ENCODE assay signal across 7 mouse cellular contexts in genomic region chr10:13982271-13982670, GRCm38 (mm10). TPM values are rescaled to one million over a fixed set of nuclear protein-coding genes. Genes with fewer than 3 reads are reported as not detected.
A peak's percentile ranks its signal among the peaks of the same experiment; 100 is the strongest.
DNase-seq lines count a peak whose midpoint lies in the region; ATAC-seq and TF ChIP-seq lines count a peak whose summit lies in the region.

No protein-coding gene starts in this region.

- H3K27me3 ChIP-seq in spleen, adult 2 months (ENCODE audit: control insufficient read depth, insufficient read depth, low read length): no peaks in the 10 kb centered on the region
- H3K27me3 ChIP-seq in forebrain, embryonic 12.5 days: no peaks in the 10 kb centered on the region
- H3K27me3 ChIP-seq in limb, embryonic 14.5 days (ENCODE audit: control insufficient read depth, insufficient read depth, low read length): no peaks in the 10 kb centered on the region
- H3K27me3 ChIP-seq in stomach, embryonic 16.5 days (ENCODE audit: control insufficient read depth, insufficient read depth, low read length): no peaks in the 10 kb centered on the region

- ATAC-seq in forebrain, embryonic 12.5 days (ENCODE audit: low FRiP score): no peak; the same call in 1 of the 2 replicates
- no peak for ATAC-seq in limb, embryonic 14.5 days (ENCODE audit: low FRiP score, low read depth)
- ATAC-seq in stomach, embryonic 16.5 days (ENCODE audit: insufficient read depth, low FRiP score): no peak

- H3K36me3 ChIP-seq in spleen, adult 2 months (ENCODE audit: control insufficient read depth, insufficient read depth, low read length): no peaks in the 10 kb centered on the region
- H3K36me3 ChIP-seq in forebrain, embryonic 12.5 days (replicated peaks): no peaks in the 10 kb centered on the region
- no peaks in the 10 kb centered on the region for H3K36me3 ChIP-seq in limb, embryonic 14.5 days (ENCODE audit: control insufficient read depth, insufficient read depth, low read length)
- H3K36me3 ChIP-seq in stomach, embryonic 16.5 days (ENCODE audit: control insufficient read depth, insufficient read depth, low read length): no peaks in the 10 kb centered on the region

- H3K27ac ChIP-seq in spleen, adult 2 months (ENCODE audit: insufficient read depth, low read length): peak overlapping the region; percentile 99
- H3K27ac ChIP-seq in forebrain, embryonic 12.5 days: no peak overlapping the region
- no peak overlapping the region for H3K27ac ChIP-seq in limb, embryonic 14.5 days (replicated peaks; ENCODE audit: low read depth, low read length)
- H3K27ac ChIP-seq in stomach, embryonic 16.5 days (ENCODE audit: low read length): peak overlapping the region; percentile 90

- intact Hi-C loops in left cerebral cortex, postnatal 36 days (cut with DNase I): no loop called here

- DNase-seq in spleen, adult 2 months (ENCODE audit: low read depth in 1 of 2, low spot score in 2 of 2): no peak
- no peak for DNase-seq in spleen, postnatal 36 days (ENCODE audit: low spot score in 2 of 2)
- no peak for DNase-seq in limb, embryonic 14.5 days (ENCODE audit: low spot score)
- DNase-seq in ovary, postnatal 10 days (ENCODE audit: low spot score): no peak
- no peak for DNase-seq in left cerebral cortex, postnatal 36 days (ENCODE audit: low spot score in 2 of 2)

- TF ChIP-seq CTCF in spleen, adult 2 months (IDR thresholded peaks at IDR 0.05; ENCODE audit: extremely low read depth, insufficient read depth, insufficient read length, insufficient replicate concordance): no peak

- peak overlapping the region; percentile 84 for H3K4me2 ChIP-seq in forebrain, embryonic 12.5 days
- H3K4me2 ChIP-seq in limb, embryonic 14.5 days (replicated peaks; ENCODE audit: low read depth, low read length, severe bottlenecking): peak overlapping the region; percentile 80
- peak overlapping the region; percentile 76 for H3K4me2 ChIP-seq in stomach, embryonic 16.5 days (ENCODE audit: low read depth, low read length)

- H3K9me3 ChIP-seq in forebrain, embryonic 12.5 days: no peaks in the 10 kb centered on the region
- no peaks in the 10 kb centered on the region for H3K9me3 ChIP-seq in limb, embryonic 14.5 days (ENCODE audit: control insufficient read depth, low read length)
- no peaks in the 10 kb centered on the region for H3K9me3 ChIP-seq in stomach, embryonic 16.5 days (replicated peaks; ENCODE audit: control insufficient read depth, low read length)

- WGBS in spleen, adult 2 months: 47% methylated on average over 6 of the region's 6 CpGs
- 77% methylated on average over 6 of the region's 6 CpGs for WGBS in forebrain, embryonic 12.5 days
- WGBS in limb, embryonic 14.5 days: 58% methylated on average over 6 of the region's 6 CpGs
- WGBS in stomach, embryonic 16.5 days: 61% methylated on average over 6 of the region's 6 CpGs

- 0 out of 2 replicates have a peak overlapping the region, but pooled peaks have one; percentile 74 for H3K9ac ChIP-seq in forebrain, embryonic 12.5 days
- H3K9ac ChIP-seq in limb, embryonic 14.5 days (ENCODE audit: low read depth, low read length, severe bottlenecking): no peak overlapping the region
- H3K9ac ChIP-seq in stomach, embryonic 16.5 days (ENCODE audit: low read length): peak overlapping the region; percentile 77; the same call in 1 of the 2 replicates

- TF ChIP-seq POLR2A in spleen, adult 2 months (IDR thresholded peaks at IDR 0.05; ENCODE audit: low read depth, low read length): no peak
- no peak for TF ChIP-seq POLR2A in limb, embryonic 14.5 days (IDR thresholded peaks at IDR 0.05; ENCODE audit: borderline replicate concordance, extremely low read depth, insufficient read depth, insufficient read length)

- peaks cover 15% of the 10 kb centered on the region; the same call in 1 of the 2 replicates for H3K4me1 ChIP-seq in spleen, adult 2 months (ENCODE audit: control insufficient read depth, insufficient read depth, insufficient read length)
- H3K4me1 ChIP-seq in forebrain, embryonic 12.5 days: peaks cover 6% of the 10 kb centered on the region
- peaks cover 7% of the 10 kb centered on the region; the same call in 1 of the 2 replicates for H3K4me1 ChIP-seq in limb, embryonic 14.5 days (ENCODE audit: control insufficient read depth, insufficient read depth, low read length)
- peaks cover 8% of the 10 kb centered on the region for H3K4me1 ChIP-seq in stomach, embryonic 16.5 days (ENCODE audit: control insufficient read depth, insufficient read depth, low read length)

- no peak overlapping the region for H3K4me3 ChIP-seq in spleen, adult 2 months (ENCODE audit: extremely low read depth, insufficient read depth, insufficient read length)
- peak overlapping the region; percentile 62; the same call in 1 of the 2 replicates for H3K4me3 ChIP-seq in forebrain, embryonic 12.5 days (replicated peaks)
- H3K4me3 ChIP-seq in limb, embryonic 14.5 days (replicated peaks; ENCODE audit: low read length): peak overlapping the region; percentile 48
- H3K4me3 ChIP-seq in stomach, embryonic 16.5 days (replicated peaks; ENCODE audit: low read length): peak overlapping the region; percentile 64

RNA-seq across cellular contexts. Expression of gene Hivep2, which starts 16.4 kb away (rescaled TPM):
- polyA plus RNA-seq in spleen, adult 2 months (2012; rRNA removed): 8.7 and 10.7 TPM in 2 replicates
- 4.5 and 5.2 TPM in 2 replicates for polyA plus RNA-seq in forebrain, embryonic 12.5 days (2016; fragmentation: Nextera tagmentation; extraction: Ambion mirVana)
- polyA plus RNA-seq in limb, embryonic 14.5 days (2012; rRNA removed): 11.5 and 12.1 TPM in 2 replicates
- 11.7 and 12.9 TPM in 2 replicates for polyA plus RNA-seq in limb, embryonic 14.5 days (2014; fragmentation: Nextera tagmentation; extraction: Ambion mirVana)
- polyA plus RNA-seq in stomach, embryonic 16.5 days (2015; fragmentation: Nextera tagmentation; extraction: Ambion mirVana): 5.6 and 6.2 TPM in 2 replicates
- 100 to 1,000 TPM; 250 to 257 TPM for total RNA-seq in left cerebral cortex, postnatal 36 days (2021)

Comparison
In these comparisons a context has a peak if more than half of its experiments do, and no peak if none do; other contexts are left out.
1. H3K27ac ChIP-seq: peak in spleen, adult 2 months (single experiment) and stomach, embryonic 16.5 days (single experiment); none in forebrain, embryonic 12.5 days (single experiment) and limb, embryonic 14.5 days (single experiment).
2. Peak in every context shown above with its lines, with median percentiles within 50 percentile points of each other: H3K4me2 ChIP-seq.